Mouse (Mus musculus) hematopoietic stem cell, adult 5-6 weeks (primary cell): ENCODE results near the gene Rtl8c. TPM values are rescaled to one million over a fixed set of nuclear protein-coding genes. Genes with fewer than 3 reads are reported as not detected.

Experiments used
- total RNA-seq: library from RNA; stranded (forward); fragments of 172-1452, 232-1000 nt; gene quantifications from 2 replicates; pipeline ENCODE4 v1.2.3, GENCODE M21; 2017

The Rtl8c gene
- total RNA-seq, 1 experiment from 2014 or later = 9.7 TPM

Other genes with a start within 250 kb of the Rtl8c start
- gene Mospd1, start 237.5 kb upstream of the Rtl8c start, total RNA-seq = 21.0 and 23.7 TPM in 2 replicates
- not detected in 2 replicates for gene Etd, start 173.1 kb upstream of the Rtl8c start, total RNA-seq
- gene Gm14597, start 947 bp downstream of the Rtl8c start, total RNA-seq = not detected in 2 replicates
- gene Rtl8a, start 35.6 kb downstream of the Rtl8c start, total RNA-seq = 5.9 and 14.4 TPM in 2 replicates
- gene Rtl8b, start 62.4 kb downstream of the Rtl8c start, total RNA-seq = 5.0 and 6.6 TPM in 2 replicates
- not detected in 2 replicates for gene 4930502E18Rik, start 116.8 kb downstream of the Rtl8c start, total RNA-seq
- not detected in 2 replicates for gene 1700013H16Rik, start 149.8 kb downstream of the Rtl8c start, total RNA-seq
- gene Zfp36l3, start 168.4 kb downstream of the Rtl8c start, total RNA-seq = not detected in 2 replicates
- gene Xlr, start 189.7 kb downstream of the Rtl8c start, total RNA-seq = 1.4 and 3.0 TPM in 2 replicates